Mouse (Mus musculus) heart, embryonic 14.5 days (tissue): ENCODE data around the gene Gnl2. TPM values are rescaled to one million over a fixed set of nuclear protein-coding genes. Genes with fewer than 3 reads are reported as not detected.

Experiments used
- ATAC-seq: fragments of 200-750 bp; cut with Nextera tagmentation; 2 replicates; pipeline ENCODE4 v1.8.0; 2017; ENCODE audit warnings: low read depth, moderate TSS enrichment; ENCODE audit not compliant: insufficient number of reproducible peaks, insufficient read depth, low FRiP score
- H3K27ac ChIP-seq, 2 experiments: fragments of 200-500 bp in 1 of 2; fragments of 300-500 bp in 1 of 2; sonication (generic) in 1 of 2; replicated peaks in 1 of 2; 2 replicates each; pipeline ENCODE4 v1.5.1; 2012 to 2014; ENCODE audit warnings: low read depth in 2 of 2, low read length in 2 of 2, control low read depth in 1 of 2, mild to moderate bottlenecking in 1 of 2, mixed read lengths in 1 of 2; ENCODE audit not compliant: control insufficient read depth in 1 of 2, insufficient read depth in 1 of 2
- H3K27me3 ChIP-seq: fragments of 300-500 bp; sonication (generic); 2 replicates; pipeline ENCODE4 v1.6.1; 2014; ENCODE audit warnings: mild to moderate bottlenecking, low read length, control low read depth; ENCODE audit not compliant: control insufficient read depth, insufficient read depth
- H3K36me3 ChIP-seq: fragments of 300-500 bp; sonication (generic); 2 replicates; pipeline ENCODE4 v1.6.1; 2014; ENCODE audit warnings: mild to moderate bottlenecking, control low read depth, low read length, mixed read lengths; ENCODE audit not compliant: control insufficient read depth, insufficient read depth
- H3K4me1 ChIP-seq, 2 experiments: fragments of 200-500 bp in 1 of 2; fragments of 300-500 bp in 1 of 2; sonication (generic) in 1 of 2; 2 replicates each; pipeline ENCODE4 v1.6.1; 2012 to 2014; ENCODE audit warnings: low read length in 2 of 2, control low read depth in 1 of 2, mixed read lengths in 1 of 2; ENCODE audit not compliant: control insufficient read depth in 2 of 2, insufficient read depth in 2 of 2
- H3K4me2 ChIP-seq: fragments of 300-500 bp; sonication (generic); 2 replicates; pipeline ENCODE4 v1.6.1; 2014; ENCODE audit warnings: mild to moderate bottlenecking, low read length
- H3K4me3 ChIP-seq, 2 experiments: fragments of 200-500 bp in 1 of 2; fragments of 300-500 bp in 1 of 2; sonication (generic) in 1 of 2; 2 replicates each; pipeline ENCODE4 v1.5.1; 2012 to 2014; ENCODE audit warnings: low read length in 2 of 2, mild to moderate bottlenecking in 2 of 2, control low read depth in 1 of 2, low read depth in 1 of 2, moderate library complexity in 1 of 2; ENCODE audit not compliant: control insufficient read depth in 1 of 2, insufficient read depth in 1 of 2
- H3K9ac ChIP-seq: fragments of 300-500 bp; sonication (generic); 2 replicates; pipeline ENCODE4 v1.6.1; 2014; ENCODE audit warnings: mild to moderate bottlenecking, low read length
- H3K9me3 ChIP-seq: fragments of 300-500 bp; sonication (generic); 2 replicates; pipeline ENCODE4 v1.6.1; 2016; ENCODE audit warnings: low read length, control low read depth; ENCODE audit not compliant: control insufficient read depth
- WGBS: fragments of 180-500 bp; shearing (Covaris S2); extraction: QIAGEN DNeasy Blood & Tissue Kit; methylation state at CpG from one replicate; pipeline ENCODE4 v1.1.7; 2014; 5-methylcytosine and 5-hydroxymethylcytosine counted together
- polyA plus RNA-seq: library from polyadenylated mRNA; unstranded; fragments of >200 nt; fragmentation: Nextera tagmentation; extraction: Ambion mirVana; gene quantifications from 2 replicates; pipeline ENCODE4 v1.2.1, GENCODE M21; 2014

Gene Gnl2
- polyA plus RNA-seq, 1 experiment from 2014 or later = 58.5 TPM

DNA sequence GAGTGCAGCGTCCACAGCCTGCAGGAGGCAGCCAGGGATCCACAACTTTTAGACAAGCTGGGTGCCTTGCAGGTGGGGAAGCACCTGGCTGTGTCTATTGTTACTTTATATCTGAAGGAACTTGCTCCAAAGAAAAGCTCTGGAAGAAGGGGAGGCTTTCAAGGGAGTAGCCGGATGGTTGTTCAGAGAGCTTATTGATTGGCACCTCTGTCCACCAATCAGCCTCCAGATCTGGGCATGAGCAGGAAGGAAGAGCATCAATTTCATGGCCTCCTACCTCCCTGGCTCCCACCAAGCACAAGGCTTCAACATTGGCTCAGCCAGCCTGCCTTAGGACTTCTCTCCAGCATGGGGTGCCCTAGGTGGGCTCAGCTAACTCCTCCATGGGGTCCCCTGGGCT lies 43.1 kb upstream of the Gnl2 start:
- no peak overlapping the region for H3K4me3 ChIP-seq

DNA sequence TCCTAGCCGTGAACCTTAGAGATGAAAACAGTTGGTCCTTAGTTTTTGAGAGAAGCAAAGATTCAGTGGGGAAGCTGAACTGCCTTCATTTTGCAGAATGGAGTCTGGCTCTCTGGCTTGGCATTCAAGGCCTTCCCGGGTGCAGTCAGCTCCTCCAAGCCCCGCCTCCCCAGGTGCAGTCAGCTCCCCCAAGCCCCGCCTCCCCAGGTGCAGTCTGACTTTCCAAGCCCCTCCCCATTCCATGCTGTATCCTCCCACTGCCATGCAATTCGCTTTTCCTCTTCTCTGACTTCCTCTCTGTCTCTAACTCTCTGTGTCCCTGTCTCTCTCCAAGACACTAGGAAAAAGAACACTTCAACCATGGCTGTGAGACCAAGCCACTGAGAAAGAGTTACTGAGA lies 38.2 kb upstream of the Gnl2 start:
- 30% methylated on average over 5 of the region's 5 CpGs for WGBS
- Histone ChIP-seq H3K27ac (no peak overlapping the region), H3K4me1 (no peaks in the 10 kb centered on the region), H3K4me2 (no peak overlapping the region), H3K4me3 (no peak overlapping the region), H3K9me3 (no peaks in the 10 kb centered on the region), H3K9ac (no peak overlapping the region), H3K36me3 (no peaks in the 10 kb centered on the region), H3K27me3 (peaks cover 35% of the 10 kb centered on the region)
- ATAC-seq = no peak

More for the DNA sequence above, 43.1 kb upstream of the Gnl2 start:
- Histone ChIP-seq H3K27ac (no peak overlapping the region), H3K4me2 (no peak overlapping the region), H3K27me3 (0 out of 2 replicates have a peak, but pooled peaks cover 11% of the 10 kb centered on the region), H3K36me3 (no peaks in the 10 kb centered on the region), H3K4me1 (no peaks in the 10 kb centered on the region), H3K9me3 (no peaks in the 10 kb centered on the region), H3K9ac (no peak overlapping the region)
- 72% methylated on average over 2 of the region's 2 CpGs for WGBS
- no peak for ATAC-seq

DNA sequence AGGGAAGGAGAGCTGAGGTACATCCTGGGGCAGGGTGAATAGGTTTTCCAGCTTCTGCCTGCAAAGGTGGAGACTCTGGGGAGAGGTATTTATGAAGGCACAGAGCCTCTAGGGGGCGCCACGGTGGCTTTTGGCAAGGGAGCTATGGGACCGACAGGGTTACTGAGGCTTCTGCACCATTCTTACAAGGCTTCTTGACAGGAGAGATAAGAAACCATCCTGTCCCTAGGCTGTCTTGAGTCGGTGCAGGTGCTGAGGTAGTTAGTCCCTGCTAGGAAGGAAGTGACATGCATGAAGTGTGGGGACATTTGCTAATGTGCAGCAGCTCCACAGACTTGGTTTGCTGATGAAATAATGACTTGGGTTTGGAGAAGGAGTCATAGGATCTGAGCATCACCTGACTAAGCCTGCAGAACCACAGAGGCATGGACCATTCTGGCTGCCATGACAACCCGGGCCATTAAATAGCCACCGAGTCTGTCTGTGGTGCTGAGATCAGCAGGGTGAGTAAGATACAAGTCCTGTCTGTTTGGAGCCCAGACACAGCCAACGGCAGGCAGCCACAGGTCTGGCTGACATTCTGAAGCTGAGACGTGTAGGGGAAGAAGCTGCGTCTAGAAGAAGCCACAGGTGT lies 32.4 kb upstream of the Gnl2 start:
- Histone ChIP-seq H3K27ac (no peak overlapping the region), H3K4me3 (no peak overlapping the region), H3K4me2 (no peak overlapping the region), H3K9me3 (no peaks in the 10 kb centered on the region), H3K27me3 (peaks cover 87% of the 10 kb centered on the region), H3K4me1 (peaks cover 0 to 11% of the 10 kb centered on the region in 2 experiments; a peak in 3 of 4 replicates), H3K36me3 (no peaks in the 10 kb centered on the region), H3K9ac (no peak overlapping the region)
- ATAC-seq = no peak
- WGBS = 17% methylated on average over 9 of the region's 9 CpGs

DNA sequence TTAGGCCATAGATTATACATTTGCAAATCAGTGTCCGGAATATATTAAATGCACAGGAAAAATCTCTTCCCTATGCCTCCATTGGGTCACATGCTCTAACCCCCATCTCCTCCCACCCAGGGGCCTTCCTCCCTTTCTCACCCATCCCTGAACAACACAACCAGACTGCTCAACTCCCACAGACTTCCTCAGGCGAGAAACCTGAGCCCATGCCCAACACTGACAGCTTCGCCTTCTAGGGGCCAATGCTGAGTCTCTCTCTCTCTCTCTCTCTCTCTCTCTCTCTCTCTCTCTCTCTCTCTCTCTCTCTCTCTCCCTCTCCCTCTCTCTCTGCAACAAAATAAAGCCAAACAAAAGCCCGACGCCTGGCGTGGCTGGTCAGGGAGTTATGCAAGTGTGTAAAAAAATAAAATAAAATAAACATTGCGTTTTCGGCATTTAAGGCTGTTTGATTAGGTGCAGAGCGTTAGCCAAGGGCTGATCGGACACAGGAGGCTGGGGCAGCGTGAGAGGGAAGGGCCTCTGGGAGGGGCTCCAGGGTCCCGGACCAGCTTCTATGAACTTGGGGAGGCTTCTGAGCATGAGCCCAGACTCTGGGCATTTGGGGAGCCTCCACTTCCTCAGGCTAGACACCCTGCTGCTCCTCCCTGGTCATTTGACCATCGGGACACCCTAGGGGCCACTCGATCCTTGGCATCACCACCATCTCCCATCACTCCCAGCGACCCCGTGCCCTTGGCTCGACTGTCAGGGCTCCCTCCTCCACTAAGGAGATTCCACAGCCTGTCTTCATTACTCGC lies 31.3 kb upstream of the Gnl2 start:
- WGBS = 10% methylated on average over 18 of the region's 18 CpGs
- no peak overlapping the region for H3K4me3 ChIP-seq
- no peak for ATAC-seq

DNA sequence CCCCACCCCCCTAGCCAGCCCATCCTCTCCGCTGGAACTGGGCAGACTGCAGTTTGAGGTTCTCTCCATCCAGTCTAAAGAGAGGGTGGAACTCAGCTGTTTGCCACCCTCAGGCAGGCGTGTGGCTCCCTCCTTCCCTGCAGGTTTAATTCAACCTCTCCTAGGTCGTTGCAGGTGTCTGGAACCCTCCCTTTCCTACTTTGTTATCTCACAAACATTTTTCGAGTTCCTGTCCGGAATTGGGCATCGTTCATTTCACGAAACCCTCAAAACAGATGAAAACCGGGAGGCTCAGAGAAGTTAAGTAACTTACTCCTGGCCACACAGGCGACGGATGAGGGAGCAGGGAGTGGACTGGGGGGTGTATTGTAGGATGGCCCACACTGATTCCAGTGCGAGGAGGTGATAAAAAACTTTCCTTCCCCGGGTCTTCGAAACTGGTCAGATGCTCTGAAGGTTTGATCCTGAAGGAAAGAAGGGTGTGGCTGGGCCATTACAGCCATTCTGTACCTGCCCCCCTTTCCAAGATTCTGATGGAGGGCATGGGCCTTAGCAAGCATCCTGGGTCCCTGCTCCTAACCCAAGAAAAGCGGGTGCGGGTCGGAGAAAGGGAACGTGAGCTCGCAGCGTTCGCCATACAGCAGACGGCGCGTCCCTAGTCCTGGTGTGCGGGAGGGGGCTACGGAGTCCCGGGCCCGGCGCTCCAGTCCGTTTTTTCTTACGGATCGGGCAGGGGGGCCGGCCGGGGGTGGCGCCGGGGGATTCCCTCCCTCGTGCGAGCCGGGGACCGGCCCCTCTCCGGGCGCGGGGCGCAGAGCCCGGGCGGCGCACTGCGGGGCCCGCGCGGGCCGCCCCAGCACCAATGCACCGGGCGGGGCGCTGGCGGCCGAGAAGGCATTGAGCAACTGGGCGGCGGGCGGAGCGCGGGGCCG lies 30.4 kb upstream of the Gnl2 start, which contains the start of gene Rspo1:
Gene Rspo1, plus strand, starts transcription at position 760 of the 932 bp plus-strand sequence.
- peak within 1 kb of the TSS; percentile 41 for H3K9ac ChIP-seq
- H3K9me3 ChIP-seq = no peaks in the 10 kb centered on the region
- ATAC-seq = no peak
- H3K4me3 ChIP-seq = peak within 1 kb of the TSS; percentile 34 to 42
- WGBS = 2% methylated on average over 53 of the region's 62 CpGs
- H3K4me1 ChIP-seq = peaks cover 4 to 11% of the 10 kb centered on the region in 2 experiments; a peak in 3 of 4 replicates
- no peak within 1 kb of the TSS for H3K27ac ChIP-seq
- peak within 1 kb of the TSS; percentile 62 for H3K4me2 ChIP-seq
- peaks cover 97% of the 10 kb centered on the region for H3K27me3 ChIP-seq
- H3K36me3 ChIP-seq = no peaks in the 10 kb centered on the region

More for the DNA sequence above, 31.3 kb upstream of the Gnl2 start:
- no peak overlapping the region for H3K27ac ChIP-seq
- H3K9me3 ChIP-seq = no peaks in the 10 kb centered on the region
- no peaks in the 10 kb centered on the region for H3K36me3 ChIP-seq
- H3K27me3 ChIP-seq = peaks cover 92% of the 10 kb centered on the region
- no peak overlapping the region for H3K9ac ChIP-seq
- H3K4me1 ChIP-seq = peaks cover 2 to 11% of the 10 kb centered on the region in 2 experiments; a peak in 3 of 4 replicates
- H3K4me2 ChIP-seq = peak overlapping the region; percentile 10; the same call in 1 of the 2 replicates

DNA sequence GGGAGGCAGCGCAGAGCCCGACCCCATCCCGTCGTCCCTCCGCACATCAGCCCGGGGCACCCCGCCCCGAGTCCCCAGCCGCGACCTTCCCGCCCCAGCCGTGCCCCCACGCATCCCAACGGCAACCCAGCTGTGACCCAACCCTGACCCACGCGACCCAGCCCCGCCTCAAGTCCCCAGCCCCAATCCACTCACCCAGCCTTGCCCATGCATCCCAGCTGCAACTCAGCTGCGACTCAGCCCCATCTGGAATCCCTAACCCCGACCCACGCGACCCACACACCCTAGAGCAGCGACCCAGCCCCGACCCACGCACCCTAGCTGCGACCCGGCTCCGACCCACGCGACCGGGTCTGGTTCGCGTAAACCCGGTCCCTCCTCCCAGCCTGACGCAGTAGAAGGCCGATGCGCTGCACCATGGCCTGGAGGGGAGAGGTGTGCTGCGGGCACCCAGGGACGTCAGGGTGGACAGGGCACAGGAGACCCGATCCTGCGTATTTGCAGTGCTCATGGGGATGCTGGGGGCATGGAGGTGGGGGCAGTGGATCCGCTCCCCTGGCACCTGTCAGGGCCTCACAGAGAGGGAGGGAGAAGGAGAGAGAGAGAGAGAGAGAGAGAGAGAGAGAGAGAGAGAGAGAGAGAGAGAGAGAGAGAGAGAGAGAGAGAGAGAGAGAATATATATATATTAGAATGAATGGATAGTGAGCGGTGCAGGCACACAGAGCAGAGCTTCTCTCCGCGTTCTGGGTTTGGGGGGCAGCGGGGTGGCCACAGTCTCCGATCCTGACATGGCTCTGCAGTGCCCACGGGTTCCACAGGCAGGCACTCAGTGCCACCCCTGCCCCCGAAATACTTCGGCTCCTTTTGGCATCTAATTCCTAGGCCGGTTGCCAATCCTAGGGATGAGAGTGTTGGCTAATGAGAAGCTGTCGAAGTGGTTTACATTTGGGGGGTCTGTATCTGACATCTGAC lies 29.4 kb upstream of the Gnl2 start:
- no peak for ATAC-seq
- 5% methylated on average over 41 of the region's 51 CpGs for WGBS
- no peaks in the 10 kb centered on the region for H3K36me3 ChIP-seq

More for the DNA sequence above, 29.4 kb upstream of the Gnl2 start:
- peaks cover 4 to 11% of the 10 kb centered on the region in 2 experiments; a peak in 3 of 4 replicates for H3K4me1 ChIP-seq
- peaks cover 93% of the 10 kb centered on the region for H3K27me3 ChIP-seq
- peak overlapping the region; percentile 62 for H3K4me2 ChIP-seq
- no peak overlapping the region for H3K27ac ChIP-seq
- peak overlapping the region; percentile 34 to 42 for H3K4me3 ChIP-seq
- peak overlapping the region; percentile 41 for H3K9ac ChIP-seq
- no peaks in the 10 kb centered on the region for H3K9me3 ChIP-seq
